Mouse (Mus musculus) regulatory T cell (primary cell): Measurements from ENCODE around the gene Elmo3.

Source experiments
- in situ Hi-C: fragments of 300-600 bp; cut with MboI, MseI; formaldehyde crosslinking; loops from one replicate; pipeline ENCODE4 v1.15.1; 2025; ENCODE audit warnings: high pct_unique_total_duplicates

Gene Elmo3

DNA sequence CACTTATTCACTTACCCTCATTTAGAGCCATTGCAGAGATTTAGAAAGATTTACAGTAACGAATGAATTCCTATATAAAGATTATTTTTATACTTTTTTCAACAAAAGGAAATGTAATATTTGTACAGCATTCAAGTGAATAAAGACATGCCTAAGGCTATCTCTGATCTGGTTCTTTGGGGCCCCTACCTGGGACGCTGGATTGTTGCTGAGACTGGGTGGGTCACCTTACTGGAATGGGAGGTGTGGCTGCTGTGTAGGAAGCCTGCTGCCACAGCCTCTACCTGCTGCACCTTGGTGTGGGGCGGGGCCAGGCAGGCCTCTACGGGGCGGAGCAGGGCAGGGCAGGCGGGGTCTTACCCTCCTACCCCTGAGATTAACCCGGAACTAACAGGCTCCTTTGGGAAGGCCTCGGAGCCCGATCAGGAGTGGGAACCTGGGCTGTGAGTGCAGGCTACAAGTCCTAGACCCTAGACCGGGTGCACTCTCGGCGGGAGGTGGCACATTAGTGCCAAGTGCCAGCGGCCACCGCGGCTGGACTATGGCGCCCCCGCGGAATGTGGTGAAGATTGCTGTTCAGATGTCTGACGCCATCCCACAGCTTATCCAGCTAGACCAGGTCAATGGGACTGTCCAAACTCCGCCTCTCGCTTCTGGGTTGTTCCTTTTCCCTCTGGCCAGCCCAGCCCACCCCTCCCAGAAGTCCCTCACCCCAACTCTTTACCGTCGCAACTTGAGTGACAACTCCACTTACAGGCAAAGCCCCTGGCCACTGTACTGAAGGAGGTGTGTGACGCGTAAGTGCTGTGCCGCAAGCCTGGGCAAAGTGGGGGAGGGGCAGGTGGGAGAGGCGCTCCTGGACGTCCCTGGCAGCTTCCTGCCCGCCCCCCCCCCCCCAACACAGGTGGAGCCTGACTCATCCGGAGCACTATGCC is at the start of gene Elmo3:
Gene Elmo3, plus strand, starts transcription at position 391 of the 935 bp plus-strand sequence.
- in situ Hi-C loops, result no loop called here

DNA sequence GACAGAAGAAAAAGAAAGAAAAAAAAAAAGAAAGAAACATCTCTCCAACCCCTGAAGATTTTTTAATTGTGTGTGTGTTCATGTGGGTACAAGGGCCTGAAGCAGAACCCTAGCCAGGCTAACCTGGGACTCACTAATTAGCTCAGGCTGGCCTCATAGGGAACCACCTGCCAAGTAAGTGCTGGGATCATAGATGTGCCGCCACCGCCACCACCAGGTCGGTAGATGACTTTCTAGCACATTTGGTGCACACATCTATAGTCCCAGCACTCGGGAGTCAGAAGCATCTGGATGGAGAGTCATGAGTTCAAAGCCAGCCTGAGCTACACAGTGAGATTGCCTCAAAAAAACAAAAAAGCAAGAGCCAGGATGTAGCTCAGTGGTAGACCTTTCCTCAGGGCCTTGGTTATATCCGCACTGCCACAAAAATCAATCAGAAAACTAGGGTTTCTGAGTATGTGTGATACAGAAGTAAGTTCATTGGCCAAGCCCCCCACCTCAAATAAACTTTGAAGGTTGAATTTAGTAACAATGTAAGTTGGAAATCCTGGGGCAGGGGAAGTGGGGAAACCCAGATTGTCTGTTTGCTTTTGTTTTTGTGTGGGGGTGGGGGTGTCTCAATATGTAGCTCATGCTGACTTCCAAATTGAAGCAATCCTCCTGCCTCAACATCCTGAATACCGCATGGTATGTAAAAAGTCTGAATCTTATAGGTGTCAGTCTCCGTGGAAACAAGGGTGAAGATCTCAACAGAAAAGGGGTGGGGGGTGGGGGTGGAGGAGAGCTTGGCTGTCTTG is 47.9 kb upstream of the Elmo3 start:
- in situ Hi-C loops, result loop anchor here (25.0 kb wide), 1 partner anchor 620 kb away; the partner anchor contains the start of genes Ciao2b and Rrad

GRCm38 (mm10) chr8:105258911-105259720 is 46.3 kb upstream of the Elmo3 start:
- in situ Hi-C loops, result loop anchor here (25.0 kb wide), 1 partner anchor 622 kb away; the partner anchor contains the start of genes Ciao2b and Rrad

DNA sequence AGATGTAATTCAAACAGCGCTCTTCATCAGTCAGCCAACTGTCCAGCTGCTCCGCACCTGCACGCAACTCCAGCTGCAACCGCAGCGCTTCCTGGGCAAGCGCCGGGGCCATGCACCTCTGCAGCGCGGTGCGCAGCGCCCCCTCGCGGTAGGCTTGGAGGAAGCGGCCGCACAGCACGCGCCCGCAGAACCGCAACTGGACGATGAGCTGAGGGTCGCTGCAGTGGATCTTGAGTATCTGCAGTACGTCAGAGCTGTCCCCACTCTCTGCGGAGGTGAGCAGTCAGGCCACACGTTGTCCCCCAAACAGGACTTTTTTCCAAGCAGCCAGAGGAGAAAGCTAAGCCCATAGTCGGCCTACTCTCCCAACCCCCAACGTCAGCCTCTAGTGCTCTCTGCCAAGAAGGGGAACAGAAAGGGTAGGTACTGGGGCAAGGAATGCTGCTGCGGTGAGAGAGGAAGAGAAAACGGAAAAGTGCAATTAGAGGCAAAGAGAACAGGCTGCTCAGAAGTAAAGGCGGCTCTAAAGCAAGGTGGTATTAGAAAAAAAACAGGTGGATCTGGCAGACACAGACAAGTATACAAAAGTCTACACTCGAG is 45.6 kb upstream of the Elmo3 start:
- in situ Hi-C loops, result loop anchor here (25.0 kb wide), 1 partner anchor 623 kb away; the partner anchor contains the start of genes Ciao2b and Rrad

- in situ Hi-C loops, result loop anchor here (25.0 kb wide), 1 partner anchor 623 kb away; the partner anchor contains the start of genes Ciao2b and Rrad
These were observed 44.9 kb upstream of the Elmo3 start for GRCm38 (mm10) chr8:105260371-105261099.

DNA sequence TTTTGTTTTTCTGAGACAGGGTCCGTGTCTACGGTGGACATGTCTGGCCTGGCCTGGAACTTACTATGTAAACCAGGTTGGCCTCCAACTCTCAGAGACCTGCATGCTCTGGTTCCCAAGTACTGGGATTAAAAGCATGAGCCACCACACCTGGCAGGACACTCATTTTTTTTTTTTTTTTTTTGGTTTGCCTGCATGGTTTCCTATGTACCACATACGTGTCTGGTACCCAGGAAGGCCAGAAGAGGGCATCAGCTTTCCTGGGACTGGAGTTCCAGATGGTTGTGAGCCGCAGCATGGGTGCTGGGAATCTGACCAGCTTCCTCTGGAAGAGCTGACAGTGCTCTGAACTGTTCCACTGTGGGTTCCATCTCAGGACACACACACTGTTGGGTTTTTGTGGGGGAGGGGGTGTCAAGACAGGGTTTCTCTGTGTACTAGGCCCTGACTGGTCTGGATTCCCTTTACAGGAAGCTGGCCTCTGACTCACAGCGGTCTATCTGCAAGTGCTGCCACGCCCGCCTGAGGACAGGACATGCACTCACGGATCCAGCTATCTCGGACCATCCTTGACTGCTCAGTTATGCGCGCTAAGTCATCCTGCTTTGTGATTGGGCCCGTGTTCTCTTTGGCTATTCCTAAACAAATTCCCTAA is 43.9 kb upstream of the Elmo3 start:
- in situ Hi-C loops, result loop anchor here (25.0 kb wide), 1 partner anchor 624 kb away; the partner anchor contains the start of genes Ciao2b and Rrad

DNA sequence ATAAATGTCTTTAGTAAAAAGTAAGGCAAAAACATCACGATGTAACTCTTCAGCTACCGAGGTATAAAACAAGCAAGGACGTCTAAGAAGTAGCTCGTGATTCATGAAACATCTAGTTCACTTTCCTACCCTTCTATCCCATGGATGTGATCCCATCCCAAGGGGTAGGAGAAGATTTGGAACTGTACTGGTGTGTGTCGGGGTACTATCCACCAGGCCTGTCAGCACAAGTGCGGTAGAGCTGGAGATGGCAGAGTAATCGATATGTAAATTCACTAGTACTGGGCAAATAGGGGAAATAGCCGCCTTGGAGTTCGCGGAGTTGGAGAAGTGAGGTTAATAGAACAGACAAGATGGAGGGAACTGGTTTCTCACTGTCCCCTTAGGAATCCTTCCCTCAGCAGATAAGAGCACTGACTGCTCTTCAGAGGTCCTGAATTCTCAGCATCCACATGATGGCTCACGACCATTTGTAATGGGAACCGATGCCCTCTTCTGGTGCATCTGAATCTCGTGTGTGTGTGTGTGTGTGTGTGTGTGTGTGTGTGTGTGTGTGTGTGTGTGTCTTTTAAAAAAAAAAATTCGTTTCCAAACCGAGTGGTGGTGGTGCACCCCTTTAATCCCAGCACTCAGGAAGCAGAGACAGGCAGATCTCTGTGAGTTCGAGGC is 42.0 kb upstream of the Elmo3 start:
- in situ Hi-C loops, result loop anchor here (25.0 kb wide), 1 partner anchor 626 kb away; the partner anchor contains the start of genes Ciao2b and Rrad

DNA sequence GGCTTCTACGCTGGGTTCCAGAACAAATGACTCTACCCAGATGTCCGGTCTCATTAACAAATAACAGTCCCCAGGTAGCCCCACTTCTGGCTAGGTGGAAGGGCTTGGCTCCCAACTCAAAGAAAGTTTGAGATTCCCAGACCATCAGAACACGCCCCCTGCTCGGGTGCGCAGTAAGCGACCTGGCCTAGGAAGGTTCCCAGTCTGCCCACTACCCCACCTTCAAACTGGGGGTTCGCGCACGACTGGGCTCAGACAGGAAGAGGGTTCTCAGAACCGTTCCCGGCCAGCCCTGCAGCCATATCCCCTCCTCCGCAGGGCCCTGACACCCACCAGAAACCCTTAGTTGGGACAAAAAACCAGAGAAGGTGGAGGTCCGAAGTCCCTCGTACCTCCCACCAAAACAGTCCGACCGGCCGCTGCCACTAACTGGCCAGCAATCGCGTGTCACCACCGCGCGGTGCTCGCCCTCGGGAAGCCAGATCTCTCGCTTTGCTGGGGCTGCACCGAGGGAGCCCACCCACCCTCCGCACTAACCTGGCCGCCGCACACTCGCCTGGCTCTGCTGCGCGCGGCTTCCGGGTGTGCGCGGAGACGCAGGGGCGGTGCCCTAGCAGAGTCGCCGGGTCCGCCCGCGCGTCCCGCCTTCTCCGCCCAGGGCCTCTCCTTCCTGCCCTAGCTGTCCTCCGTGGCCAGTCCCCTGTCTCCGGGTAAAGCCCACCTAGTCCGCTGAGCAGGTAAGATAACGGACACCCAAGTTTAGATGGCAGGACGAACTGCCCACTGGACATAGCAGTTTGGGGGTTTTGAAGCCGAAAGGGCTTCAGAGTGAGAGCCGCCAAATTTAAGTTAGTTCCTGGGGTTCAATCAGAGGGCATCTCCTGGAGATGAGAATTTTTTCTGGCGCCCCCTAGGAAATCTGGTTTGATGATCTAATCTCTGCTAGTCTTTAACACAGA is 41.1 kb upstream of the Elmo3 start, which contains the start of the genes Tradd and Fbxl8:
Gene Tradd, minus strand, starts transcription at position 586 of the 959 bp plus-strand sequence.
Gene Fbxl8, plus strand, starts transcription at position 625 of the 959 bp plus-strand sequence.
- in situ Hi-C loops, result loop anchor here (25.0 kb wide), 1 partner anchor 627 kb away; the partner anchor contains the start of genes Ciao2b and Rrad

- in situ Hi-C loops, result loop anchor here (25.0 kb wide), 1 partner anchor 628 kb away; the partner anchor contains the start of genes Ciao2b and Rrad
These were observed 40.3 kb upstream of the Elmo3 start for GRCm38 (mm10) chr8:105265128-105265527.

DNA sequence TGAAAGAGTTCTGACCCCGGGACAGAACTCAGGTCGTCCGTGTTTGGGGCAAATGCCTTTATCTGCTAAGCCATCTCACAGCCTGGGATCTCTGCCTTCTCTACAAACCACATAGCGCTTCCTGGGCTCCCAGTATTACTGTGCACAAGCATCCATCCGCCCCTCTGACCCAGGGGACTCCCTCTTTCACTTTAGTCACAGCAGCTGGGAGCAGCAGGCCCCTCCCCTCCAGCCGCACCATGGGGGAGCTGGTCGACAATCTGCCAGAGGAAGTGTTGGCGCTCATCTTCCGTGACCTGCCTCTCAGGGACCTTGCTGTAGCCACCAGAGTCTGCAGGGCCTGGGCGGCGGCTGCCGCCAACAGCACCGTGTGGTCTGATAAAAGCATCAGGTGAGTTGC is 38.6 kb upstream of the Elmo3 start:
- in situ Hi-C loops, result loop anchor here (25.0 kb wide), 1 partner anchor 629 kb away; the partner anchor contains the start of genes Ciao2b and Rrad

- in situ Hi-C loops, result loop anchor here (25.0 kb wide), 1 partner anchor 631 kb away; the partner anchor contains the start of genes Ciao2b and Rrad
These were observed 36.9 kb upstream of the Elmo3 start for GRCm38 (mm10) chr8:105268342-105269074.

- in situ Hi-C loops, result loop anchor here (25.0 kb wide), 1 partner anchor 632 kb away; the partner anchor contains the start of genes Ciao2b and Rrad
These were observed 36.3 kb upstream of the Elmo3 start for GRCm38 (mm10) chr8:105269075-105269458.

DNA sequence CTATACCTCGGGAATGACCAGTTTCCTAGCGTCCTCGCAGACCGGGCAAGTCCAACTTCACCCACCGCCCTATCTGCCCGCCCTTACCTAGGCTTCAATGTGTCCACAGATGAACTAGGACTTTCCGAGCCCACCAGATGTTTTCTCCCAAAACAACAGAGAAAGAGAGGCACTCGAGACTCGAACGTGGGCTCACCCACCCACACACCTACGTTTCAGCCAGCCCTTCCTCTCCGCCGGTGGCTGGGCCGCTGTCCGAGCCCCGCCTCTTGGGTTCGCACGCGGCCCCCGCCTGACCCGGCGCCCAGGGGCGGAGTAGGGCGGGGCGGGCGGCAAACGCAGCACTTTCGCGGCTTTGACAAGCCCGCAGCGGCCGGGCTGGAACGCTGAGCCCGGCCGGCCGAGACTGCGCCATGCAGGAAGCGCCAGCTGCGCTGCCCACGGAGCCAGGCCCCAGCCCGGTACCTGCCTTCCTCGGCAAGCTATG is 35.9 kb upstream of the Elmo3 start, which contains the start of gene Hsf4:
Gene Hsf4, plus strand, starts transcription at position 341 of the 487 bp plus-strand sequence.
- in situ Hi-C loops, result loop anchor here (25.0 kb wide), 1 partner anchor 632 kb away; the partner anchor contains the start of genes Ciao2b and Rrad

- in situ Hi-C loops, result loop anchor here (25.0 kb wide), 1 partner anchor 633 kb away; the partner anchor contains the start of genes Ciao2b and Rrad
These were observed 35.1 kb upstream of the Elmo3 start for GRCm38 (mm10) chr8:105270101-105270915.

- in situ Hi-C loops, result loop anchor here (25.0 kb wide), 1 partner anchor 634 kb away; the partner anchor contains the start of genes Ciao2b and Rrad
These were observed 34.5 kb upstream of the Elmo3 start for GRCm38 (mm10) chr8:105270916-105271186.
